Mouse (Mus musculus): ENCODE measurements around the gene Creb3l1. TPM values are rescaled to one million over a fixed set of nuclear protein-coding genes. Genes with fewer than 3 reads are reported as not detected.

Gene Creb3l1
- polyA plus RNA-seq, 2 experiments = 28.5 to 37.5 TPM

- no peaks in the 10 kb centered on the region for H3K36me3 ChIP-seq (ENCODE audit: control insufficient read depth, insufficient read depth, low read length)
- no peaks in the 10 kb centered on the region for H3K4me1 ChIP-seq (ENCODE audit: control insufficient read depth, insufficient read depth, low read length)
- no peak overlapping the region for H3K4me3 ChIP-seq (replicated peaks; ENCODE audit: low read length)
- WGBS = 82% methylated on average over 15 of the region's 15 CpGs
- no peak for TF ChIP-seq POLR2A (IDR thresholded peaks at IDR 0.05; ENCODE audit: borderline replicate concordance, extremely low read depth, insufficient read depth, insufficient read length)
- H3K9ac ChIP-seq (ENCODE audit: low read depth, low read length, severe bottlenecking) = no peak overlapping the region
- no peaks in the 10 kb centered on the region for H3K9me3 ChIP-seq (ENCODE audit: control insufficient read depth, low read length)
- DNase-seq (ENCODE audit: low spot score) (no peak), ATAC-seq (ENCODE audit: low FRiP score, low read depth) (no peak)
- H3K27me3 ChIP-seq (ENCODE audit: control insufficient read depth, insufficient read depth, low read length) = no peaks in the 10 kb centered on the region
- no peak overlapping the region for H3K27ac ChIP-seq (replicated peaks; ENCODE audit: low read depth, low read length)
- no peak overlapping the region for H3K4me2 ChIP-seq (replicated peaks; ENCODE audit: low read depth, low read length, severe bottlenecking)
Measured at GRCm38 (mm10) chr2:92041538-92041937, 17.2 kb upstream of the Creb3l1 start.

GRCm38 (mm10) chr2:92034273-92034672, 10.0 kb upstream of the Creb3l1 start:
- H3K4me1 ChIP-seq (ENCODE audit: control insufficient read depth, insufficient read depth, low read length) = peaks cover 5% of the 10 kb centered on the region
- H3K27ac ChIP-seq (replicated peaks; ENCODE audit: low read depth, low read length) = no peak overlapping the region
- DNase-seq (ENCODE audit: low spot score) (no peak), ATAC-seq (ENCODE audit: low FRiP score, low read depth) (no peak)
- no peak overlapping the region for H3K4me3 ChIP-seq (replicated peaks; ENCODE audit: low read length)
- H3K27me3 ChIP-seq (ENCODE audit: control insufficient read depth, insufficient read depth, low read length) = no peaks in the 10 kb centered on the region
- no peaks in the 10 kb centered on the region for H3K9me3 ChIP-seq (ENCODE audit: control insufficient read depth, low read length)
- TF ChIP-seq POLR2A (IDR thresholded peaks at IDR 0.05; ENCODE audit: borderline replicate concordance, extremely low read depth, insufficient read depth, insufficient read length) = no peak
- H3K4me2 ChIP-seq (replicated peaks; ENCODE audit: low read depth, low read length, severe bottlenecking) = no peak overlapping the region
- H3K9ac ChIP-seq (ENCODE audit: low read depth, low read length, severe bottlenecking) = no peak overlapping the region
- WGBS = 40% methylated on average over 9 of the region's 9 CpGs
- H3K36me3 ChIP-seq (ENCODE audit: control insufficient read depth, insufficient read depth, low read length) = no peaks in the 10 kb centered on the region

GRCm38 (mm10) chr2:92030554-92030953, 6.3 kb upstream of the Creb3l1 start:
- Histone ChIP-seq H3K27ac (replicated peaks; ENCODE audit: low read depth, low read length) (no peak overlapping the region), H3K4me1 (ENCODE audit: control insufficient read depth, insufficient read depth, low read length) (peaks cover 5% of the 10 kb centered on the region), H3K9me3 (ENCODE audit: control insufficient read depth, low read length) (no peaks in the 10 kb centered on the region), H3K9ac (ENCODE audit: low read depth, low read length, severe bottlenecking) (no peak overlapping the region), H3K4me2 (replicated peaks; ENCODE audit: low read depth, low read length, severe bottlenecking) (no peak overlapping the region), H3K36me3 (ENCODE audit: control insufficient read depth, insufficient read depth, low read length) (no peaks in the 10 kb centered on the region), H3K27me3 (ENCODE audit: control insufficient read depth, insufficient read depth, low read length) (no peaks in the 10 kb centered on the region), H3K4me3 (replicated peaks; ENCODE audit: low read length) (no peak overlapping the region)
- no peak for ATAC-seq (ENCODE audit: low FRiP score, low read depth)
- no peak for TF ChIP-seq POLR2A (IDR thresholded peaks at IDR 0.05; ENCODE audit: borderline replicate concordance, extremely low read depth, insufficient read depth, insufficient read length)
- 63% methylated on average over 8 of the region's 8 CpGs for WGBS
- DNase-seq (ENCODE audit: low spot score) = no peak

DNA sequence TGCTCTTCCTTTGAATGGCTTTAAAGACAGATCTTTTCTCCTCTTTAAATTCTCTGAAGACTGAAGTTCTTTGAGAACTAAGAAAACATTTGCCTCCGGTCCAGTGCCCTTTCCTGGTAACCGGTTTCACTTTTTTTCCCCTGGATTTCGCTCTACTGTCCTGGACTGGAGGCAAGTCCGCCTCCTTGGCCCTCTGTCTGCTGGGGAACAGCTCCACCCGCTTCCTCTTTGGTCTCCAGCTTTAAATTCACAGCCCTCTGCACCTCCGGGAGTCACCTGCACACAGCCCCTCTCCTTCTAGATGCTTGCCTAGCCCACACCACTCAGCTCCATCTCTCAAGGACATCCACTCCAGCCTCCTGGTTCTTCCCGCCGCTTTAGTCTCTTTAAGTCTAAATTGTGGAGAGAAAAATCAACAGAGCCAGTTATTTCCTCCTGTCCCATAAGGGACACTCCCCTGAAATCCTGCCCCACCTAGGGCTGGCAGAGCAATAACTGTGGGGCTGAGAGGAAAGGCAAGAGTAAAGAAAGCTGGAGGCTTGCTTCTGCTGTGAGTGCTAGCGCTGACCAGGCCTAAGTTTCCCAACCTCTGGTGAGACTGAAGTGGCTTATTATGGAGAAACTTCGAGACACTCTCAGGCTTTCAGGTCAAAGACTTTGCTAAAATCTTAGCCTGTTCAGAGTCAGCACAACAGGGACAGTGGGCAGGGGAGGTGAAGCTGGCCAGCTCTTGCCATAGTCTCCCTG, 5.3 kb upstream of the Creb3l1 start:
- no peak for TF ChIP-seq POLR2A (IDR thresholded peaks at IDR 0.05; ENCODE audit: borderline replicate concordance, extremely low read depth, insufficient read depth, insufficient read length)
- Histone ChIP-seq H3K27ac (replicated peaks; ENCODE audit: low read depth, low read length) (no peak overlapping the region), H3K27me3 (ENCODE audit: control insufficient read depth, insufficient read depth, low read length) (no peaks in the 10 kb centered on the region), H3K9me3 (ENCODE audit: control insufficient read depth, low read length) (no peaks in the 10 kb centered on the region), H3K36me3 (ENCODE audit: control insufficient read depth, insufficient read depth, low read length) (no peaks in the 10 kb centered on the region), H3K4me2 (replicated peaks; ENCODE audit: low read depth, low read length, severe bottlenecking) (no peak overlapping the region), H3K9ac (ENCODE audit: low read depth, low read length, severe bottlenecking) (no peak overlapping the region), H3K4me1 (ENCODE audit: control insufficient read depth, insufficient read depth, low read length) (peaks cover 5% of the 10 kb centered on the region), H3K4me3 (replicated peaks; ENCODE audit: low read length) (no peak overlapping the region)
- DNase-seq (ENCODE audit: low spot score) (no peak), ATAC-seq (ENCODE audit: low FRiP score, low read depth) (no peak)
- WGBS = 72% methylated on average over 10 of the region's 10 CpGs

DNA sequence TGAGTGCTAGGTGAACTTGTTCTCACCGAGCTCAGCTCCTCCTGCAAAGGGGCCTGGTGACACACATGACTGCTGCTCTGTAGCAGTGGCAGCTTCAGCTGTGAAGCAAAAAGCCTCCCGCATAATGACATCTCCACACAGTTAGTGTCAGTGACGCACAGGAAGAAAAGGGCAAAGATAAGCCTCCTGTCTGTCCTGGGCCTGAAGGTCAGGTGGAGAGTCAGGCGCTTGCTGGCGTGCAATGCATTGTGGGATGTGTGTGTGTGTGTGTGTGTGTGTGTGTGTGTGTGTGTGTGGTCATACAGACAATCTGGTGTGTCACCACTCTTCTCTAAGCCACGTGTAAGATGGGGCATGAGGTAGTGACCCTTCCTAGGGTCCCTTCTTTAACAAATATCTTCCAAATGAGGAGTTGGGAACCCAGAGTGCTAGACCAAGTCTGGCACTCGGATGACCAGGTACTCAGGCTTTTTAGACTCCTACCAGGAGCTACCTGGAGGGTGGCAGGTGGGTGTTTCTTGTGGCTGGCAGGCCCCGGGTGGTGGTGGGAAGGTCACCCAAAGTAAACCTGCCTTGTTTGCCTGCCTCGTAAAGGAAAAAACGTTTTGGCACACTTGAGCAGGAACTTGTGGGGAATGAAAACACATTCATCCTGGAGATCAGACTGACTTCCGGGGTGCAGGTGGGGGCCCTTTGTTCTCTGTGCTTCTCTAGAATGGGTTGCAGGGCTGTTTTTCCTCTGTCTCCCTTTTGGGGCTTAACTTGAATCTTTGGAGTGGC, 3.7 kb upstream of the Creb3l1 start:
- Histone ChIP-seq H3K9ac (ENCODE audit: low read depth, low read length, severe bottlenecking) (no peak overlapping the region), H3K27ac (replicated peaks; ENCODE audit: low read depth, low read length) (no peak overlapping the region), H3K36me3 (ENCODE audit: control insufficient read depth, insufficient read depth, low read length) (no peaks in the 10 kb centered on the region), H3K4me2 (replicated peaks; ENCODE audit: low read depth, low read length, severe bottlenecking) (no peak overlapping the region), H3K27me3 (ENCODE audit: control insufficient read depth, insufficient read depth, low read length) (no peaks in the 10 kb centered on the region), H3K9me3 (ENCODE audit: control insufficient read depth, low read length) (no peaks in the 10 kb centered on the region), H3K4me3 (replicated peaks; ENCODE audit: low read length) (no peak overlapping the region), H3K4me1 (ENCODE audit: control insufficient read depth, insufficient read depth, low read length) (peaks cover 5% of the 10 kb centered on the region)
- TF ChIP-seq POLR2A (IDR thresholded peaks at IDR 0.05; ENCODE audit: borderline replicate concordance, extremely low read depth, insufficient read depth, insufficient read length) = no peak
- no peak for DNase-seq (ENCODE audit: low spot score)
- no peak for ATAC-seq (ENCODE audit: low FRiP score, low read depth)
- WGBS = 53% methylated on average over 11 of the region's 11 CpGs

Data from limb, embryonic 14.5 days (tissue).